Mouse (Mus musculus) monocyte, adult 5-6 weeks (primary cell): ENCODE measurements around the gene Tcf19. TPM values are rescaled to one million over a fixed set of nuclear protein-coding genes. Genes with fewer than 3 reads are reported as not detected.
"Not testable (repeated sequence)": the region's sequence is repeated elsewhere in the genome, so short reads cannot be mapped to it uniquely, and the experiment has no call there.

Source experiments
- ATAC-seq: fragments of 153-309, 156-312 bp; replicated peaks from 2 replicates; pipeline ENCODE4 v1.8.0; 2017; ENCODE audit warnings: mild to moderate bottlenecking; ENCODE audit not compliant: low TSS enrichment, insufficient number of reproducible peaks, severe bottlenecking, poor library complexity, low FRiP score
- total RNA-seq: library from RNA; stranded (forward); fragments of 200-1000, 200-491, 200-594 nt; gene quantifications from 3 replicates; pipeline ENCODE4 v1.2.3, GENCODE M21; 2017

Gene Tcf19
- total RNA-seq, 1 experiment from 2014 or later, result 0.29 TPM

GRCm38 (mm10) chr17:35502762-35503161 is 13.9 kb downstream of the Tcf19 start:
- ATAC-seq, result no peak

- ATAC-seq, result no peak
Measured at GRCm38 (mm10) chr17:35502226-35502625, 14.4 kb downstream of the Tcf19 start.

- no peak for ATAC-seq
Measured at GRCm38 (mm10) chr17:35497124-35497523, 19.5 kb downstream of the Tcf19 start.

GRCm38 (mm10) chr17:35490320-35490719 is 26.3 kb downstream of the Tcf19 start:
- no peak for ATAC-seq

- ATAC-seq, result 0 out of 2 replicates have a peak, but pooled peaks have one; percentile 29
Measured at GRCm38 (mm10) chr17:35488041-35488440, 28.6 kb downstream of the Tcf19 start.

- ATAC-seq, result no peak
Measured at GRCm38 (mm10) chr17:35486726-35487125, 29.9 kb downstream of the Tcf19 start.

GRCm38 (mm10) chr17:35485702-35486101 is 30.9 kb downstream of the Tcf19 start:
- ATAC-seq, result no peak

- peak; percentile 68 for ATAC-seq
Measured at GRCm38 (mm10) chr17:35484066-35484465, 32.6 kb downstream of the Tcf19 start.

- no peak for ATAC-seq
Measured at GRCm38 (mm10) chr17:35469842-35470751, 46.5 kb downstream of the Tcf19 start, which contains the start of gene H2-Q10. TSS of gene H2-Q10 (plus strand) at chr17:35470089.

GRCm38 (mm10) chr17:35468936-35469335 is 47.7 kb downstream of the Tcf19 start:
- not testable (repeated sequence) for ATAC-seq

- ATAC-seq, result not testable (repeated sequence)
Measured at GRCm38 (mm10) chr17:35465651-35466050, 51.0 kb downstream of the Tcf19 start.

Other genes with a start within 250 kb of the Tcf19 start
- 0.11 to 0.38 TPM in 2 of 3 replicates, not detected in the other for gene H2-Q1, start 196.4 kb downstream of the Tcf19 start, total RNA-seq
- not detected in 3 replicates for gene H2-Q2, start 174.6 kb downstream of the Tcf19 start, total RNA-seq
- gene H2-Q4, start 137.2 kb downstream of the Tcf19 start, total RNA-seq, result 159 to 219 TPM (median 177 TPM) in 3 replicates
- gene H2-Q6, start 92.0 kb downstream of the Tcf19 start, total RNA-seq, result 235 to 503 TPM (median 268 TPM) in 3 replicates
- 209 to 404 TPM (median 224 TPM) in 3 replicates for gene H2-Q7, start 77.7 kb downstream of the Tcf19 start, total RNA-seq
- gene H2-Q10, start 46.7 kb downstream of the Tcf19 start, total RNA-seq, result 5.5 to 7.7 TPM (median 7.6 TPM) in 3 replicates
- 0.58 TPM in 1 of 3 replicates, not detected in the others for gene Pou5f1, start 10.8 kb downstream of the Tcf19 start, total RNA-seq
- 1.7 to 6.7 TPM (median 2.5 TPM) in 3 replicates for gene Cchcr1, start 276 bp upstream of the Tcf19 start, total RNA-seq
- gene Psors1c2, start 16.4 kb upstream of the Tcf19 start, total RNA-seq, result not detected in 3 replicates
- gene Cdsn, start 35.3 kb upstream of the Tcf19 start, total RNA-seq, result not detected in 3 replicates
- gene 2300002M23Rik, start 50.6 kb upstream of the Tcf19 start, total RNA-seq, result not detected in 3 replicates
- not detected in 3 replicates for gene Sfta2, start 84.7 kb upstream of the Tcf19 start, total RNA-seq
- gene Gm9573, start 109.8 kb upstream of the Tcf19 start, total RNA-seq, result not detected in 3 replicates
- gene Mucl3, start 126.9 kb upstream of the Tcf19 start, total RNA-seq, result not detected in 3 replicates
- 7.4 to 13.8 TPM (median 11.3 TPM) in 3 replicates for gene Vars2, start 150.8 kb upstream of the Tcf19 start, total RNA-seq
- gene Gtf2h4, start 156.9 kb upstream of the Tcf19 start, total RNA-seq, result 10.9 to 22.5 TPM (median 13.5 TPM) in 3 replicates
- 0.67 to 1.2 TPM in 2 of 3 replicates, not detected in the other for gene Ddr1, start 187.8 kb upstream of the Tcf19 start, total RNA-seq